Mouse (Mus musculus): ENCODE results near the gene Bspry.

GRCm38 (mm10) chr4:62509946-62510345 is 30.1 kb downstream of the Bspry start:
- no peak for TF ChIP-seq CTCF (IDR thresholded peaks at IDR 0.05; ENCODE audit: low read depth)
- TF ChIP-seq EP300 (IDR thresholded peaks at IDR 0.05; ENCODE audit: low read depth) = no peak

All from heart, postnatal 0 days (tissue).